Mouse (Mus musculus): ENCODE measurements around the gene Lamb1.

The Lamb1 gene

GRCm38 (mm10) chr12:31317670-31318408 is 52.8 kb downstream of the Lamb1 start:
- no peak for DNase-seq

DNA sequence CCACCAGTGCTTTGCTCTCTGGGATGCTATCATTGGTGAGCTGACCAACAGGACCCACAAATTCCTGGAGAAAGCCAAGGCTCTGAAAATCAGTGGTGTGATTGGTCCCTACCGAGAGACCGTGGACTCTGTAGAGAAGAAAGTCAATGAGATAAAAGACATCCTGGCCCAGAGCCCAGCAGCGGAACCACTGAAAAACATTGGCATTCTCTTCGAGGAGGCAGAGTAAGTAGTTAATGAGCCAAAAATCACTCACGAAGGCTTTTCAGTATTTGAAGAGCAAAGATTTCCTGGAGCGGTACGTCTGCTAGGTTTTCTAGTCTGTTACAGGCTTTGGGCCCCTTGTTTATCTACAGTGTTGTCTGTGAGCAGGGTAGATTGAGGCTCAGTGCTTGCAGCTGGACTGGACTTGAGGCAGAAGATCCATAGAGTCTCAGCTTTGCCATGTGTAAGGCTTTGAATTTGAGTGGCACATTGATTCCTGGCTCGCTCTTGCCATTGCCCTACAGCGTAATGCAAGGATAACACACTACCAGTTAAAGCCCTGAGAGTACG is 53.5 kb downstream of the Lamb1 start:
- no peak for DNase-seq

- no peak for DNase-seq
Observed at GRCm38 (mm10) chr12:31320817-31321216, 55.8 kb downstream of the Lamb1 start.

DNA sequence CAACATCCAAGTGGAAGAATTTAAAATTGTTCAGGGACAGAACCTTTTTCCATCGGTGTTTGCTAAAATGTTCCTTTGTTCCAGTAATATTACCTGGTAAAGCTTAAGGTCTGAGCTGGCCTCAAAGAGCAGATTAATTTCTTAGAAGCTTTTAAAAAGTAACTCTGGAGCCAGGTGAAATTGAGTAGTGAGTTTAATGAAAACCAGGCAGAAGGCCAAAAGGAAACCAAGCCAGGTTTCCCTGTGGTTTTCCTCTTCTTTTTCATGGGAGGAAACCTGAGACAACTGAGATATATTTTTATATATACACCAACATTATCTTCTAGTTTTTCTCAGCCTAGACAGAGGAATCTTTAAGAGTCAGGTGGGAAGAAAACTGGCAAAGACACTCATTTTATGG is 56.5 kb downstream of the Lamb1 start:
- no peak for DNase-seq

- DNase-seq, result no peak
Observed at GRCm38 (mm10) chr12:31323136-31323695, 58.2 kb downstream of the Lamb1 start.

- DNase-seq, result no peak
Observed at GRCm38 (mm10) chr12:31327139-31327538, 62.1 kb downstream of the Lamb1 start.

DNA sequence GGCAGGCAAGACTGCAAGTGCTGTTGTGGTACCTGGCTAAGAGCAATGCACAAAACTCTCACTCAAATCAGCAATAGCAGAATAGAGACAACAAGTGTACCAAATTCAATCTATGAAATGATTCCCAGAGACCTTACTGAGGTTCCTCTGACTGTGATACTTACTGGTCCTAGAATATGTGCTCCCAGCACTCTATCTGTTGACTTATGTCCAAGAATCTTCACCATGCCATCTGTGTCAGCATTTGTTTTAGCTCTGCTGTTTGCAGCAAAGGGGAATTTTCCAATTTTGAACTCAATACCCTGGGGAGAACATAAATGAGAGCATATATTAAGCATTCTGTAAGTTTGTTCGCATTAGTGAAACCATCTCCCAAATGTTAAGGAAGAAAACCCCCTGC is 68.2 kb downstream of the Lamb1 start:
- DNase-seq, result no peak

GRCm38 (mm10) chr12:31350191-31350943 is 85.3 kb downstream of the Lamb1 start:
- no peak for DNase-seq

- DNase-seq, result peak; percentile 97 to 98
Observed at GRCm38 (mm10) chr12:31350944-31351928, 86.2 kb downstream of the Lamb1 start, which contains the start of gene Dld. Dld (minus strand) TSS chr12:31351453.

- no peak for DNase-seq
Observed at GRCm38 (mm10) chr12:31366428-31366827, 101.4 kb downstream of the Lamb1 start.

GRCm38 (mm10) chr12:31367721-31368120 is 102.7 kb downstream of the Lamb1 start:
- no peak for DNase-seq

GRCm38 (mm10) chr12:31369118-31369517 is 104.1 kb downstream of the Lamb1 start:
- DNase-seq, result no peak

GRCm38 (mm10) chr12:31369656-31370055 is 104.6 kb downstream of the Lamb1 start:
- no peak for DNase-seq

- DNase-seq, result peak; percentile 64 to 75
Observed at GRCm38 (mm10) chr12:31374603-31375282, 109.7 kb downstream of the Lamb1 start.

GRCm38 (mm10) chr12:31375283-31375615 is 110.2 kb downstream of the Lamb1 start:
- DNase-seq, result no peak

DNA sequence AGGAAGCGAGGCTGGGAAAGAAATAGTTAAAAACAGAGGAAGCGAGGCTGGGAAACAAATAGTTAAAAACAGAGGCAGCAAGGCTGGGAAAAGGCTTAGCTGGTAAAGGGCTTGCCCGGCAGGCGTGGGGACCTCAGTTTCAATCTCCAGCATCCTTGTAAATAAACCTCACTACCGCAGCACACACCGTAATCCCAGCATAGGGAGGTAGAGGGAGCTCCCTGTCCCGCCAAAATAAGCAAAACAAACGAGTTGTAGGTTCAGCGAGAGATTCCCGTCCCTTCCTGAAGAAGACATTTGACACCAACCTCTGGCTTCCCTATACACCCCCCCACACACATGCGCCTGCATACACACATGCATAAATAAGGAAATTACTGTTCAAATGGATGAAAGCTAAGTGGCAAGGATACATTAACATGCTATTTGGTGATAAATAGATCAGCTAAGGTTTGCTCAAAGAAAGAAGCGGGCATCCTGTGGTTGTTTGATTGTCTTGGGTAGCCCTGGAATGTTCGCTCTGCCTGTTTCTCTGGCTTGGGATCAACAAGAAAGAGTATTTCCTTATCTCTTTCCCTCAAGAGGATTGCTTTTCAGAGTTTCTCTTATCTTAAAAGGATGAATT is 111.4 kb downstream of the Lamb1 start:
- DNase-seq, result peak in 1 of 2 experiments; percentile 21

- peak in 1 of 2 experiments; percentile 5 for DNase-seq
Observed at GRCm38 (mm10) chr12:31377241-31377640, 112.2 kb downstream of the Lamb1 start.

All from lung, adult 18-20 months (tissue).